Mouse (Mus musculus) limb, embryonic 10.5 days (tissue): ENCODE data around the gene Rftn1. TPM values are rescaled to one million over a fixed set of nuclear protein-coding genes. Genes with fewer than 3 reads are reported as not detected.

Experiments
- DNase-seq: peaks from one replicate; pipeline ENCODE4 v3.0.0-alpha.2; 2017; ENCODE audit warnings: low spot score
- H3K27ac ChIP-seq: fragments of 300-500 bp; sonication (generic); 2 replicates; pipeline ENCODE4 v1.5.1; 2016; ENCODE audit warnings: mild to moderate bottlenecking
- H3K27me3 ChIP-seq: fragments of 300-500 bp; sonication (generic); 2 replicates; pipeline ENCODE4 v1.6.1; 2016; ENCODE audit warnings: low read depth, mild to moderate bottlenecking; ENCODE audit not compliant: poor library complexity, severe bottlenecking
- H3K36me3 ChIP-seq: fragments of 300-500 bp; sonication (generic); 2 replicates; pipeline ENCODE4 v1.6.1; 2016; ENCODE audit warnings: mild to moderate bottlenecking, moderate library complexity
- H3K4me1 ChIP-seq: fragments of 300-500 bp; sonication (generic); 2 replicates; pipeline ENCODE4 v1.6.1; 2016
- H3K4me3 ChIP-seq: fragments of 300-500 bp; sonication (generic); 2 replicates; pipeline ENCODE4 v1.5.1; 2016; ENCODE audit warnings: mild to moderate bottlenecking, moderate library complexity
- H3K9me3 ChIP-seq: fragments of 300-500 bp; sonication (generic); replicated peaks from 2 replicates; pipeline ENCODE4 v1.6.1; 2016; ENCODE audit warnings: mild to moderate bottlenecking
- WGBS: fragments of 180-500 bp; shearing (Covaris S2); methylation state at CpG from one replicate; pipeline ENCODE4 v1.1.7; 2016; 5-methylcytosine and 5-hydroxymethylcytosine counted together
- polyA plus RNA-seq: library from polyadenylated mRNA; unstranded; fragments of >200 nt; fragmentation: Nextera tagmentation; extraction: Ambion mirVana; gene quantifications from 2 replicates; pipeline ENCODE4 v1.2.1, GENCODE M21; 2016

Rftn1 gene
- polyA plus RNA-seq, 1 experiment from 2014 or later = 7.2 TPM

DNA sequence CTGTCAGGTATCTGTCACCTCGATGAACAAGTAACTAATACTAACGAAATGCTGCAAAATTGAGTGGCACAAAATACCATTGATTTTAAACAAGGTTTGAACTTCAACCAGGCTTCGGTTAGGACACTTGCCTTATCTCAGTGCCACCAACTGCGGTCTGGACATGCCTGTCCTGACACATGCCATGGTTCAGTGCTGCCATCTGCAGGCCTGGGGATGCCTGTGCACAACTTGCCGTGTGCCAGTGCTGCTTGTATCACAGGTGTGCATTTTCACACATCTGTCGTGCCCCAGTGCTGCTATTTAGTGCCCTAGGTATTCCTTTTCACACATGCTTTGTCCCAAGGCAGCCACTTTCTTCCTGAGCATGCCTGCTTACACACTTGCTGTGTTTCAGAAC is 247.8 kb downstream of the Rftn1 start:
- Histone ChIP-seq H3K27ac (no peak overlapping the region), H3K27me3 (no peaks in the 10 kb centered on the region), H3K4me1 (no peaks in the 10 kb centered on the region), H3K9me3 (no peaks in the 10 kb centered on the region), H3K4me3 (no peak overlapping the region), H3K36me3 (no peaks in the 10 kb centered on the region)
- 68% methylated on average over 6 of the region's 6 CpGs for WGBS
- peak; percentile 48 for DNase-seq

Other genes with a start within 250 kb of the Rftn1 start
- gene Dazl, start 103.0 kb upstream of the Rftn1 start, polyA plus RNA-seq = not detected in 2 replicates